Mouse (Mus musculus) adipocyte (in vitro differentiated cells): ENCODE results near the gene Atxn1.

Source experiments
- DNase-seq: peaks from one replicate; pipeline ENCODE4 v3.0.0-alpha.2; 2016; ENCODE audit warnings: low spot score

Atxn1 gene

DNA sequence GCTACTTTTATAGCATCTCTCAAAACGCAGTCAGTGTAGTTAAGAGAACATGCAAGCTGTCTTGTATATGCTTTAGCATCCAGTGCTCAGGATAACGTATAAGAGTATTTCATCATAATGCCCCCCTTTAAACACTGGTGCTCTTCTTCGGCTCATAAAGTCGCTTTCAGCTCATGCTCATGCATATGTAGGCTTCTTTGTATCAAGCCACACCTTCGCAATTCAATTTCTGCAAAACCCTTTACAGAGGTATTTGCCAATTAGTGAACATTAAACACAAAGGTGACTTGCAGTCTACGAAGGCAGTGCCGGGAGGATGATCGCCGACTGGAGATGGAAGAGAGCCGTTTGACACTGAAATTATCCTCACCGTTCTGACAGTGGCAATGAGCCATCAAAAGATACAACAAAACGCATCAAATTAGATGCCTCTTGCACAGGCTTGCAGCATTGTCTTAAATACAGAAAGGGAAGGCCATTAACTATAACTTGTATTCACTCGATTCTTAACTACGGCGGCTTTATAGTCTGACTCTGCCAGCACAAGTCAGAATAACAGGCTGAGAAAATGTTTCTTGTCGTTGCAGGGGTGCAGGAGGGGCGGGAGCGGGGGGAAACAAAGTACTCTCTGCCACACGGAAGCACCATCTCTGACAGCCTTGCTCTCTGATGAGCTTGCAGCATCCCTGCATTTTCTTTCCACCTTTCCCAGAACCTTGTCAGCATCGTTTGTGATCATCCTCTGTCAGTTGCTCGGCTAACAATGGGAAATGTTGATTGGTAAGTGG lies 191.2 kb downstream of the Atxn1 start:
- DNase-seq = no peak

DNA sequence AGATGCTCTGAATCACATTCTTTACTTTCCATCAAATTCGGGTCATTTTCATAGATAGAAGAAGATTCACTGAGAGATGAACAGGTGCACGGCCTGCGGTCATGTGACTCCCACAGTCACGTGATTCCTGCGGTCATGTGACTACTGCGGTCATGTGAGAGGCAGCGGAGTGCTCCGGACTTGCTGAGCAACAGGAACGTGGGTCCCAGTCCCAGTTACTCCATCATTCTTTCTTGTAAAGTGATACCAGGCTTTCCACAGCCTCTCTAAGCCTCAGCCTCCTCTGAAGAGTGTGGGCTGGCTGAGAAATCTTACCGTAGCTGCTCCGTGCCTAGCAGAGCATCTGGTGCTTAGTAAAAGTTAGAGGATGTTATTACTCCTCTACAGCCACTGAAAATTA lies 195.1 kb downstream of the Atxn1 start:
- no peak for DNase-seq

DNA sequence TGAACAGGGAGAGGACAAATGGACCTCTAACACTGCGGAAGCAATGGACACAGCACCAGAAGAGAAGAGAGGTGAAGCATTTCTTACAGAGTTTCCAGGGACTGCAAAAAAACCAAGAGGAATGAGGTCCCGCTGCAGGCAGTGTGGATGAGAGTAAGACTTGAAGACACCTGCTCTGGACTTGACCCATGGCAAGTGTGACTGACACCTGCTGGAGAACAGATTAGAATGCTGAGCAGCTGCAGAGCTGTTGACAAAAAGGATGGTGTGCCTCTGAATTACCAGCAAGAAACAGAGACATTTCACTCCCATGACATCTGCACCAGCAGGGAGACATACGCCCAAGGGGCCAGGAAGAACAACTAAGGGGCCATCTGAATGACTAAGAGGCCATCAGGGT lies 196.6 kb downstream of the Atxn1 start:
- DNase-seq = no peak

DNA sequence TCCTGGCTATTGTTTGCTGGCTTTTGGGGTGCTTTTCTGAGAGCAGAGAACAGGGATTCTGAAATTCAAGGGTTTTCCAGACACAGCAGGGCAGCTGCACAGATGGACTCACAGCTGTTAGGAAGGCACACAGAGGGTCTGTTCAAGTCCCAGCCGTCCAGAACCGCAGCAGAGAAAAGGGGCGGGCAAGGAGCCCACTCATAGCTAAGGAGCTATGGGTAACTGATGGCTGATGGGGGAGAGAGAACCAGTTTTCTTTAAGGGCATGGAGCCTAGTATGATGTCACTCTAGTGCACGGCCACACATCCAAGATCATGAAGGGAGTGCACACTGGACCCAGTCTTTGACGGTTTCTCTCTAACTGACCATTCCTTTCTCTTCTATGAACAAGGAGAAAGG lies 200.5 kb downstream of the Atxn1 start:
- DNase-seq = no peak

DNA sequence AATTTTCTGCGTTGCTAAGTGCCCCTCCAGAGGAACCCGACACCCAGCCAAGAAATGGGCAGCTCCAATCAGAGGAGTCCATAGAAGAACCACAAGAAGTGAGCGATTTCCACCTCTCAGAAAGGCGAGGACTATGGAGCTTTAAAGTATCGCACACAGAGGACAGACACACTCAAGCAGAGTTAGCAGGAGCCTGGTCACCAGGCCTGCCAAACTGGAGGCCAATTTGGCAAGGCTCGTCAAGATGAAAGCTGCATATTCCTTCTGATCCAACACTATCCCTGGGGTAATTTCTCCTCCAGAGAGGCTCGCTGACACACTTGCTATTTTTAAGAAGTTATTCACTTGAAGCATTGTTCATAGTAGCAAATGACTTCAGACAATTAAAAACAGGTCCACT lies 202.5 kb downstream of the Atxn1 start:
- DNase-seq = peak; percentile 20

DNA sequence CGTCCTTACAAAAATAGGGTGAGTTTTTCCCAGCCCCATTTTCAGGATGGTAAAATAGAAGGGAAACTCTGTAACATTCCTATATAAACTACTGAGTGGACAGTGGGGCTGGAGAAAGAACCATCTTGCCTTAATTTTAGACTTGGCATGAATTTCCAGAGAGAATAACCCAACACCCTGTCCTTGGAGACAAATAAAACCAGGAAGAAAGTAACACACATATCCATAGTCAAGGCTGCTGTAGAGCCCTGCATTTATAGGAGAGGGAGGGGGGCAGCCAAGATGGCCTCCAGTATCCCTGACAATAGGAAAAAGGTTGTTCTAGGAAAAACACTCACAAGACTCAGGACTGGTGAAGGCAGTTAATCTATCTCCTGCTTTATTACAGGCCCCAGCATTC lies 210.3 kb downstream of the Atxn1 start:
- no peak for DNase-seq

DNA sequence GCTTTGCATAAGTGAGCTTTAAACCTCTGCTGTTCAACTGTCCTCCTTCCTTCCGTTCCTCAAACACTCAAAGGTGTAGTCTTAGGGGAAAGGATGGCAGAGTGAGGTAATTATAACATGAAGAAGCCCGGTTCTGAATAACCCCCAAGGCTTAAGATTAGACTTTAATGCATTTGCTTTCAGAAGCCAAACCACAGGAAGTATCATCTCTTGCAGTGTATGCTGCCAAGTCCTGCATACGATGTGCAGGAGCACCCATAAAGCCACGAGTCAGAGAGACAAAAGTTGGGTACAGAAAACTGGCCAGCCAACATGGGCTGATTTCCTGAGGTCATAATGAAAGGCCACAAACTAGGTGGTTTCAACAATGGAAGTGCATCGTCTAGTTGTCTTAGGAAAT lies 212.3 kb downstream of the Atxn1 start:
- DNase-seq = no peak

DNA sequence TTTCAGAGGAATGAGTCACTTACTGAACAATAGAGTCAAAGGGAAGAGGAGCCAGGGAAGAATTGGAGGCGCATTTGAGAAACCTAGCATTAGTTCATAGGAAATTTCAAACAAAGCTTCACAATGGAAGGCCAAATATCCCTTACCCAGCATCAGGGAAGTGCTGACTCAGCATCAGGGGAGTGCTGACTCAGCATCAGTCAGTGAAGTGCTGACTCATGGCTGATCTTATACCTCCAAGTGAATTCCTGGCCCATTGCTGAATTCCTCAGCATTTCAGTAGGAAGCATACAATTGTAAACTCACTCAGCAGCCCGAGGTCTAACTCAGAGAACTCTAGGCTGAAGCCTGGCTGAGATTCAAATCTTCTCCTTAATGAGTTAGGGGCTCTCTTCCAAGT lies 213.6 kb downstream of the Atxn1 start:
- DNase-seq = peak; percentile 21

DNA sequence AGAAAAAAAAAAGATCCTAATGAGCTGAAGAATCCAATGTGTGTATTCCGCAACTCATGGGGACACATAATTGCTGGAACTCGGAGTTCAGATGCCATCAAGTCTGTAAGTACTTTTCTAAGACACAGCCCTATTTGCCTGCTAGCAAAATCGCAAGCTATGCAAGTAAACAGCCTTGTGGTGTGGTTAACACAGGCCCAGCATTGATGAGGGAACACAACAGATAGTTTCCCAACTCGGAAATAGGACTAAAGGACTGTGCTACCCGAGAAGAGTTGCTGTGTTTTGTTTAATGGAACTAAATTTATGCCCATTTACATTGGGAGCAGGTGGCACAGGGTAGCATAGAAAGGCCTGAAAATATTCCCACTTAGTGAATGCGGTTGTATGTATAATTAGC lies 214.2 kb downstream of the Atxn1 start:
- peak; percentile 10 for DNase-seq

DNA sequence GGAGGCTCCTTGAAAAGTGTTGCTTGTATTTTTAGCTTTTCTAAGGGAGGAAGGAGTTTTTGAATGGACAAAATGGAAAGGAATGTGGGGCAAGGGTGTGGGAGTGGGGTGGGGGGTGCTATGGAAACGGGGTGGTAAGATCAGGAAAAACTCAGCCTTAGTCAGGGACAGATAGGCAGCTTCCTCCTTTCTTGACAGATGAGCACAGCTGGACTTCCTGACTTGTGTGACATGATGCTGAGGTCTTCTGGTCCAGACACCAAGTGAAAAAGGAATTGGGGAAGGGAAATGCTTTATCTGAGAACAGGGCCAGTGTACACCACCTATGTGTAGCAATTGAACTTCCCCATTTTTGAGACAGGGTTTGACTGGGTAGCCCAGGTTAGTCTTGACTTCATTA lies 214.9 kb downstream of the Atxn1 start:
- no peak for DNase-seq

DNA sequence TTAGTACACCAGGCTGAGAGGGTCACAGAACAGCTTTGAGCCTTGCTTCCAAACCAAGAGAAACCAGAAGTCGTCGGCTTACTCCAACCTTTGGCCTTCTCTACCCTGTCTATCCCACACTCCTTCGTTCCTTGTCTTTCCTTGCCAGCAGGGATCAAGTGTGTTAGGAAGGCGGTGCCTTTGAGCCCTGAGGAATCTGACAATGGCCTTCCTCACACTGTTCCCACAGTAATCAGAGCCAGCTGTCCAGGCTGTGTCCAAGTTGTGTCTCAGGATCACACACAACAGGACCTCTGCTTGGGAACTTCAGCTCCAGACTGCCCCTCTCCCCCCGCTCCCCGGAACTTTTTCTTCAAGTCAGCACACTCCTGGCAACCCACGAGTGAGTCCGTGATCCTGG lies 215.6 kb downstream of the Atxn1 start:
- DNase-seq = peak; percentile 64

DNA sequence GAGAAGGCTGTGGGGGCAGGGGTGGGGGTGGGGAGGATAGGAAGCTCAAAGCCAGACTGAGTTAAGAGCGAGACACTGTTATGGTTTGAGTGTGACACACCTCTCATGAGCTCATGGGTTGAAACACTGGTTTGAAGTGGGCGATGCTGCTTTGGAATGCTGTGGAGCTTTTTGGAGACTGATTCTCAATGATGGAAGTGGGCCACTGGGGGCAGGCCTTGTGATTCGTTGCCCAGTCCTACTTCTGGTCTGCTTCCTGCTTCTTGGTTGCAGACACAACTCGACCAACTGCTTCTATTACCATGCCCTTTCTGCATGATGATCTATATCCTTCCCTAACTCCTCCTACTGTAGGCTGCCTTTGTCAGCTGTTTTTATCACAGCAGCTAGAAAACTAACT lies 216.1 kb downstream of the Atxn1 start:
- DNase-seq = peak; percentile 13

DNA sequence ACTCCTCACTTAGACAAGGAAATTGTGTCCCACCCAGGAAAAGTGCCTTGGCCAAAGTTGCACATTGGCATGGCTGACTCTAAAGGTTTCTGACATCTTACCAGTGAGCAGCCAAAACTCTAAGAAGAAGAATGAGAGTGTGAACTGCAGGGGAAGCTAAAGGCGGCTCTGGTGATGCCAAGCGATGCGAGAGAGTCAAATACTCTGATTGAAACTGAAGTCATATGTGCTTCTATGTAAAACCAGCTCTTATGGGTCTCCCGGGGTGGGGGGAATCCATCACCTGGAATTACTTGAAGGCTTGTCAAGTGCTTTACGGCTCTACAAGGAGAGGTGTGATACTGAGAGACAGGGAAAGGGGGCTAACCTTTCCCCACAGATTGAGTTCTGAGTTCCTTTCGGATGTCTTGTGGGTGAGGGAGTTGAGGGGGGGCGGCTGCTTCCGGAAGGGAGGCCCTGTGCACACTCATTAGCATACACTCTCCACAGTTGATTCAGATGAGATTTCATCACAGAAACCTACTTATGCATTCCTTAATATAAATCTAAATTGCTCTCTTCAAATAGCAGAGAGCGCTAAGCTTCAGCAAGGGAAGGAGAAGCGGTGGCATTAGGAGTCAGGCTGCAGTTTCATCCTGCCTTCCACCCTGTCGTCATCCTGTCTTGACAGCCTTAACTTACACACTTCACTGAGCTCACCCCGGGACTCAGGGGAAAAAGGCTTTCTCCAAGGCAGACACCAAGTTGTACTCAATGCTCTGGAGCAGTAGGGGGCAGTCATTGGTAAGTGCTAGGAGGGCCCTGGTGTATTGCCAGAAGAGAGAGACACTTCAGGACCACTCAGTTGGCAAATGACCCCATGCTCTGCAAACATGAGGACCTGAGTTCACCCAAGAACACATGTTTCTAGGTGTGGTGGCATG lies 218.7 kb downstream of the Atxn1 start:
- DNase-seq = peak; percentile 22

DNA sequence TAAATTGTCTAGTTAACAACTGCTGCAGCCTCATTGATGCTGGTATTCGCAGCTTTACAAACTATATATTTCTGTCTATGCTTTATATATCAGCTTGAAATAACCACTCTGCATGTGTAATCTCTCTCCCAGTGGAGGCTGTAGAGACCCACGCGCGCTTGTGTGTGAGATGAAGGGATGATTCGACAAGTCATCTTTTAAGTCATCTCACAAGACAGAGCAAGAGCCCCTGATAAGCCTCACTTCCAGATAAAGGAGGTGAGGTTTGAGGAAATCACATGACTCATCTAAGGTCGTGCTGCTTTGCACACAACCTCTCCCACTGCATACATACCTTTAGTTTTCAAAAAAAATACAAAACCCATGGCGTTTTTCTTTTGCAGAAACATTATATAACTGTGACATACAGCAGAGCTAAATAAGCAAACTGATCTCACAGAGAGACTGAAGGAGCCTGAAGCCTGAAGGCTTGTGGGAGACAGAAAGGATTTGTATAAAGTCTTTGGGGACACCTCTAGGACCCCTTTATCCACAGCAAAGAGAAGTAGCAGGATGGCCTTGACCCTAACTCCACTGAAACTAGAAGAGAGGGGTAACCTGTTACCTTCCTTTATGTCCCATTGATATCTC lies 219.9 kb downstream of the Atxn1 start:
- no peak for DNase-seq

DNA sequence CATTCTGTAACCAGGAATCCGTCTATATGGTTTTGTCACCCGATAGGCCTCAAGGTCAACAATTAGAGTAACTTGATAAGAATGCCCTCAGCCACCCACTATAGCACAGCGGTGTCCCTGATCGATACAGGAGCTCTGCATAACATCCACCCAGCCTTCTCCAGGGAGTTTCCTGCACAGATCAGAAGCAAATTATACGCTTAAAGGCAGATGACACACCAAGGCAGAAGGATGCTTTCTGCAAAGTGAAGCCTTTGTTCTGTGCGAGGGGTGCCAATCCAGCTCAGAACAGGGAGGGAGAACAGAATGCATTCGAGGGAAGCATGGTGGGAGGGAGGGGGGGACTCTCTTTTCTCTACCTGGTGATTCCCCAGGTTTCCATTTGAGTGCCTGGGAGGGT lies 221.0 kb downstream of the Atxn1 start:
- DNase-seq = no peak

DNA sequence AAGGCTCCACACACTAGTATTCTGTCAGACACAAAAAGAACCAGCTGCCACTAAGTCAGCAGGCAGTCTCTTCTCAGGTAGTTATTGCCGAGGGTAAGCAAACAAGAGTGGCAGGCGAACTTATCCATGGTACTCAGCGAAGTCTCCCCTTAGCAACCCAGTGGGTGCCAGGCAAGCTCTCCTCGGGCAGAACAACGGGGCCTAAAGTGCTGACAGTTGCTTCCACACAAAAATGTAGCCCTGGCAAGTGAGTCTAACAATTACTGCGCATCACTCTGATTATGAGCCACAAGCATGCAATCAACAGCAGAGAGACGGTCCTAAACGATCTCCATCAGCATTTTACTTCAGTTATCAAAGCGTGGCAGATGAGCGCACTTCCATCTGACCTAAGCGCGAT lies 224.4 kb downstream of the Atxn1 start:
- no peak for DNase-seq

DNA sequence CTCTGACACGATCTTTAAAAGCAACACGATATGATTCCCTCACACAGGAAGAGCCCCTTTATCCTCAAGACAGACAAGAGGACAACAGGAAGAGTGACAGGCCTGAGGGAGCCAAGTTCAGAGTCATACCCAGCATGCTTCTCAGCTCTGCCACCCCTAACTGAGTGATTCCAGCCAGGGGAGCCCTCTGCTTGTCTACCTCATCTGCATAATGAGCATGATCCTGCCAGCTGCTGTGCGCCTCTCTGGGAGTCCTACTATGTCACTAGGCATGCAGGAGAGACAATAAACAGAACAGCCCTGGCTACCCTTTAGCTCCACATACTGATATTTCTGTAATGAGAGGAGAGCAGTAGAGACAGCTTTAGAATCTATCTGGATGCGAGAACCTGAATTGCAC lies 228.6 kb downstream of the Atxn1 start:
- no peak for DNase-seq

DNA sequence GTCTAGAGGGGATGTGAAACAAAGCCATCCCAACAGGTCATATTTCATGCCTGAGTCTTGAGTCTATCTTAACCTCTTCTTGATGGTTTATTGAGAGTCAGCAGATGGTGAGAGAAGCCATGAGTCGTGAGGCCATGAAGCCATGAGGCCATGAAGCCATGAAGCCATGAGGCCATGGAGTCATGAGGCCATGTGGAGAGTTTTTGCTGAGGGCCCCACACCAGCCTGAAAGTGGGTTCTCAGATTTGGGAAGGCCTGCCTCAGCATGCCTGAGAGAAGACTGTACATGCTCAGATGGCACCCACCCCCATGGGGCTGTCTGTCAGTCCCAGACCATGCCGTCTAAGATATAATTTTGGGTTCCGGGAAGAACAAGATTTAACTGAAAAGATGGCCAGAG lies 229.0 kb downstream of the Atxn1 start:
- DNase-seq = no peak

DNA sequence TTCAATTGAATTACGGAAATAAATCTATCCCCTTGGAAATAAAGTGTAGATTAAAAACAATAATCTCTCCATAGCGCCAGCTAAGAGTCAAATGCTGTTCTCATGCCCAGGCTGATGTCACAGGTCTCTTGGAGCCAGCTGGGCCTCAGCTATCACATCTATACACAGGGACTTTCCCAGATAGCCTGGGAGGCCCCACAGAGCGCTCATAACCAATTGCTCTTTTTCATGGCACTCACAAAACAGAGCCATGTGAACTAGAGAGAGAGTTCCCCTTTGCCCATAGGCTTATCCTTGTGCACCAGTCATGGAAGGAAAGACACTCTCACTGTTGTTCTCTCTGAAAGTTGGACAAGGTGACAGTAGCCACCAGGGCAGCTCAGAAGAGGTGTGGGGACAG lies 230.3 kb downstream of the Atxn1 start:
- no peak for DNase-seq

DNA sequence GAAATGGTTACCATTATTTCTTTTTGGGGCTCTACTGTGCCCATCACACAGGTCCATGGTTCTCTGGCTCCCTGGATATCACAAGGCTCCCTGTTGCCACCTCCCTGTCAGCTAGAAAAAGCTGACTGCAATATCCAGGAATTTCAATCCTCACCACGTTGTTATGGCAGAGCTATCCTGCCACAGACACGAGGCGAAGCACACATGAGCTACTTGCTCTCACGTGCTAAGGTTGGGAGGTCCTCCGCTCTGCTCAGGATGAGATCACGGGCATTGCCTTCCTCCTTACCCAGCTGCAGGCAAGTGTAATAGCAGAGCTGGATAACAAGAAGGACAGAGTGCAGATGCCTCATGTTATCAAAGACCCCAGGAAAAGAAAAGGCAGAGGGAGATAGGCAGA lies 232.2 kb downstream of the Atxn1 start:
- no peak for DNase-seq

DNA sequence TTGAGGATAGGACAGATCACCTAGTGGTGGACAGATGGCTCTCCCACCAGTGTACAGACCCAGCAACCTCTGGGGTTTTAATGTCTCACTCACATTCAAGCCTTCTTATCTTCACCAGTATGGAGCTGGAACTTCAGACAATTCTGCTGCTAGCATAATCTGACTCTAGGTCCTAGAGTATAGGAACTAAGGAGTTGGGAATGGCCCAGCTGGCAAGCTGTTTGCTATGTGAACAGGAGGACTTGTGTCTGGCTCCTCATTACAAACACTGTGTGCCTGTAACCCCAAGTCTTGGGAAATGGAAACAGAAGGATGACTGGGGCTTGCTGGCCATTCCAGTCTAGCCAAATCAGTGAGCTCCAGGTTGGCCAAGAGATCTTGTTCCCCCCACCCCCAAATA lies 237.9 kb downstream of the Atxn1 start:
- DNase-seq = peak; percentile 28

DNA sequence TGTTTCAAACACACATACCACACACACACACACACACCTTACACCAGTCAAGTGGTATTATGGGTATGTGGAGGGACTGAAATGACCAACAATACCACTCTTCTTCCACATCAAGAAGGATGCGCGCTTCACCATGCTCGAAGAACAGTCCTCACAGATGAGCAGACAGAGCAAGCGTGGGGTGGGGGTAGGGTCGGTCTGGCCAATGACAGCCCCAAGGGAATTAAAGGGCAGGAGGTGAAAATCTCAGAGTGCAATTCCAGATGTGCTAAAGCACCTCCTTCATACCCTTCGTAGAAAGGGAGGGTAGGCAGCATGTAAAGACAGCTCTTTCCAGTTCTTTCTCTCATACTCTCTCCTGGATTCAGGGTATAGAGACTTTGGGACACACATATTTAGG lies 238.6 kb downstream of the Atxn1 start:
- no peak for DNase-seq
